Mouse (Mus musculus) midbrain, embryonic 15.5 days (tissue): ENCODE data around the gene Kdm2b. TPM values are rescaled to one million over a fixed set of nuclear protein-coding genes. Genes with fewer than 3 reads are reported as not detected.

Experiments
- ATAC-seq: fragments of 200-750 bp; cut with Nextera tagmentation; replicated peaks from 2 replicates; pipeline ENCODE4 v1.8.0; 2017; ENCODE audit warnings: moderate TSS enrichment
- H3K27ac ChIP-seq: fragments of 300-500 bp; sonication (generic); 2 replicates; pipeline ENCODE4 v1.5.1; 2015; ENCODE audit warnings: mild to moderate bottlenecking, inconsistent platforms
- H3K27me3 ChIP-seq: fragments of 300-500 bp; sonication (generic); replicated peaks from 2 replicates; pipeline ENCODE4 v1.6.1; 2015; ENCODE audit warnings: inconsistent platforms
- H3K36me3 ChIP-seq: fragments of 300-500 bp; sonication (generic); replicated peaks from 2 replicates; pipeline ENCODE4 v1.6.1; 2015; ENCODE audit warnings: inconsistent platforms
- H3K4me1 ChIP-seq: fragments of 300-500 bp; sonication (generic); 2 replicates; pipeline ENCODE4 v1.6.1; 2015; ENCODE audit warnings: inconsistent platforms
- H3K4me2 ChIP-seq: fragments of 300-500 bp; sonication (generic); 2 replicates; pipeline ENCODE4 v1.6.1; 2015; ENCODE audit warnings: inconsistent platforms, mild to moderate bottlenecking, moderate library complexity
- H3K4me3 ChIP-seq: fragments of 300-500 bp; sonication (generic); 2 replicates; pipeline ENCODE4 v1.5.1; 2015; ENCODE audit warnings: mild to moderate bottlenecking, inconsistent platforms
- H3K9ac ChIP-seq: fragments of 300-500 bp; sonication (generic); 2 replicates; pipeline ENCODE4 v1.6.1; 2015; ENCODE audit warnings: mild to moderate bottlenecking, inconsistent platforms
- H3K9me3 ChIP-seq: fragments of 300-500 bp; sonication (generic); 2 replicates; pipeline ENCODE4 v1.6.1; 2016; ENCODE audit warnings: inconsistent platforms
- WGBS: fragments of 180-500 bp; shearing (Covaris S2); methylation state at CpG from one replicate; pipeline ENCODE4 v1.1.7; 2015; ENCODE audit warnings: mixed read lengths; 5-methylcytosine and 5-hydroxymethylcytosine counted together
- polyA plus RNA-seq: library from polyadenylated mRNA; unstranded; fragments of >200 nt; fragmentation: Nextera tagmentation; extraction: Ambion mirVana; gene quantifications from 2 replicates; pipeline ENCODE4 v1.2.1, GENCODE M21; 2015

Kdm2b gene
- polyA plus RNA-seq, 1 experiment from 2014 or later, result 123 TPM

- no peak overlapping the region for H3K4me3 ChIP-seq
- ATAC-seq, result no peak
- no peak overlapping the region for H3K9ac ChIP-seq
- no peaks in the 10 kb centered on the region for H3K36me3 ChIP-seq
- no peak overlapping the region for H3K4me2 ChIP-seq
- no peak overlapping the region for H3K27ac ChIP-seq
- no peaks in the 10 kb centered on the region for H3K27me3 ChIP-seq
- H3K4me1 ChIP-seq, result no peaks in the 10 kb centered on the region
- no peaks in the 10 kb centered on the region for H3K9me3 ChIP-seq
- WGBS, result 71% methylated on average over 7 of the region's 7 CpGs
Measured at GRCm38 (mm10) chr5:123008877-123009493, 19.4 kb upstream of the Kdm2b start.

GRCm38 (mm10) chr5:123005716-123006592 is 16.3 kb upstream of the Kdm2b start:
- Histone ChIP-seq H3K9ac (no peak overlapping the region), H3K27ac (peak overlapping the region; percentile 39; the same call in 1 of the 2 replicates)
- no peak for ATAC-seq

DNA sequence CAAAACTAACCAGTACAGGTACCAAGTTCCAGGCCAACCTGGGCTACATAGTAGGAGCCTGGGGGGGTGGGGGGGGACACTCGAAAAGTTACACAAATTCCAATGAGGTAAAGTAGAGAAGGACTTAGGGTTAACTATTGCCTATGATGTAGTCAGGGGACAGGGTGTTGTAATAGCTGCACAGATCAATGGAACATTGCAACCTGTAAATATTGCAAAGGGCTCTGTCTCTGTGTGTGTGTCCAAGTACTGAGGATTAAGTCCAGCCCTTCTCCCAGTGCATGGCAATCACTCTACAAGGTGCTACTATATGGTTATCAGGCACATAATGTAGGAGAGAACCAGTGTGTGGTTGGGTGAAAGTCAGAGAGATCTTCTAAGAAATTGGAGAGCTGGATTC is 11.3 kb upstream of the Kdm2b start:
- no peak overlapping the region for H3K4me2 ChIP-seq
- H3K36me3 ChIP-seq, result no peaks in the 10 kb centered on the region
- no peak overlapping the region for H3K4me3 ChIP-seq
- no peaks in the 10 kb centered on the region for H3K4me1 ChIP-seq
- WGBS, result 68% methylated on average over 1 of the region's 1 CpGs
- H3K27me3 ChIP-seq, result 0 out of 2 replicates have a peak, but pooled peaks cover 2% of the 10 kb centered on the region
- no peak overlapping the region for H3K27ac ChIP-seq
- no peak overlapping the region for H3K9ac ChIP-seq
- H3K9me3 ChIP-seq, result no peaks in the 10 kb centered on the region
- ATAC-seq, result no peak

More at GRCm38 (mm10) chr5:123005716-123006592, 16.3 kb upstream of the Kdm2b start:
- peak overlapping the region; percentile 20; the same call in 1 of the 2 replicates for H3K4me2 ChIP-seq
- no peaks in the 10 kb centered on the region for H3K36me3 ChIP-seq
- H3K27me3 ChIP-seq, result 0 out of 2 replicates have a peak, but pooled peaks cover 2% of the 10 kb centered on the region
- H3K4me3 ChIP-seq, result no peak overlapping the region
- 56% methylated on average over 19 of the region's 19 CpGs for WGBS
- no peaks in the 10 kb centered on the region for H3K4me1 ChIP-seq
- H3K9me3 ChIP-seq, result no peaks in the 10 kb centered on the region

- no peaks in the 10 kb centered on the region for H3K27me3 ChIP-seq
- 86% methylated on average over 18 of the region's 18 CpGs for WGBS
- no peak overlapping the region for H3K9ac ChIP-seq
- no peak overlapping the region for H3K4me3 ChIP-seq
- no peak overlapping the region for H3K27ac ChIP-seq
- H3K36me3 ChIP-seq, result no peaks in the 10 kb centered on the region
- no peak for ATAC-seq
- no peaks in the 10 kb centered on the region for H3K4me1 ChIP-seq
- H3K4me2 ChIP-seq, result no peak overlapping the region
- H3K9me3 ChIP-seq, result no peaks in the 10 kb centered on the region
Measured at GRCm38 (mm10) chr5:122997205-122998204, 7.9 kb upstream of the Kdm2b start.

DNA sequence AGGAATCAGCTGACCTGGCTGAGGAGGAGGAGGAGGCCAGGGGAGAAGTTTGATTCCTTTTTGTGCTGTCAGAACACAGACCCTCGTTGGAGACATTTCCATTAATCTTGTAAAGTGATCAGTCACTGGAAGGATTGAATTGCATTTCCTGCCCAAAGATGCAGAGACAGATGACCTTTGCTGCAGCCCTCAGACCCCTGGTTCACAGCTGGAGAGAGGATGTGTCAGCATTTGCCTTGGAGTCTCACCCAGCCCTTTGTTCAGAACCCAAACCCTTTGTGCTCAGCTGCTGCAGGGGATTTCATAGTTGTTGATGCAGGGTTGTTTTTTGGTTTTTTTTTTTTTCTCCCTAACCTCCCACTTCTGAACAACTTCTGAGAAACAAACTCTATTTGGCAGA is 5.3 kb upstream of the Kdm2b start:
- WGBS, result 0% methylated on average over 1 of the region's 1 CpGs
- Histone ChIP-seq H3K4me1 (peaks cover 17% of the 10 kb centered on the region), H3K27ac (no peak overlapping the region), H3K4me2 (no peak overlapping the region), H3K9ac (no peak overlapping the region), H3K36me3 (no peaks in the 10 kb centered on the region), H3K27me3 (no peaks in the 10 kb centered on the region), H3K9me3 (no peaks in the 10 kb centered on the region), H3K4me3 (no peak overlapping the region)
- no peak for ATAC-seq

DNA sequence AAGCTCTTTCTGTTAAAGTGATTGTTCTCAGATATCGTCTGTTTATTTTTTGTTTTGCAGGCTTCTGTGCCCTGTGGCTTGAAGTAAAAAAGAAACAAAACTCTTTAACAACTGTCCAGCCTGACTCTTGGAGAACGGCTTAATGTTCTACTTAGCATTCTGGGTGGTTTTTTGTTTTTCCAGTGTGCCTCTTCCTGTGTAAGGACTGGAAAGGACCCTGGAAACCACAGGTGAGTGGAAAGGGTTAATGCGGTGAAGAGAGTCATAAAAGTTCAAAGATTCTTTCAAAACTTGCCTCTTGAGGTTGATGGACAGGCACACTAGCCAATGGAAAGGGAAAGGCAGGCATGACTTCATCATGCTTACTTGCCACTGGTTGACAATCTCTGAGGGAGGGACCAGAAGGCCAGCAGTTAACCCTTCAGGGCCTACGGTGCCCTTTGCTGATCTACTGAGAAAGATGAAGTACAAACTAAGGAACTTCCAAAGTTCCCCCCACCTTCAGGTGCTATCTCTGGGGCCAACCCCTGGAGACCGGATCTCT is 4.8 kb upstream of the Kdm2b start:
- Histone ChIP-seq H3K27ac (no peak overlapping the region), H3K4me2 (no peak overlapping the region), H3K27me3 (no peaks in the 10 kb centered on the region), H3K36me3 (no peaks in the 10 kb centered on the region), H3K9me3 (no peaks in the 10 kb centered on the region), H3K4me3 (no peak overlapping the region), H3K9ac (no peak overlapping the region), H3K4me1 (peaks cover 22% of the 10 kb centered on the region)
- ATAC-seq, result peak; percentile 80
- 8% methylated on average over 5 of the region's 5 CpGs for WGBS

GRCm38 (mm10) chr5:122993811-122994210 is 4.2 kb upstream of the Kdm2b start:
- H3K9me3 ChIP-seq, result no peaks in the 10 kb centered on the region
- no peaks in the 10 kb centered on the region for H3K36me3 ChIP-seq
- peaks cover 24% of the 10 kb centered on the region for H3K4me1 ChIP-seq
- no peak overlapping the region for H3K9ac ChIP-seq
- ATAC-seq, result no peak
- H3K4me2 ChIP-seq, result no peak overlapping the region
- no peaks in the 10 kb centered on the region for H3K27me3 ChIP-seq
- no peak overlapping the region for H3K27ac ChIP-seq
- H3K4me3 ChIP-seq, result no peak overlapping the region
- WGBS, result 56% methylated on average over 2 of the region's 2 CpGs

DNA sequence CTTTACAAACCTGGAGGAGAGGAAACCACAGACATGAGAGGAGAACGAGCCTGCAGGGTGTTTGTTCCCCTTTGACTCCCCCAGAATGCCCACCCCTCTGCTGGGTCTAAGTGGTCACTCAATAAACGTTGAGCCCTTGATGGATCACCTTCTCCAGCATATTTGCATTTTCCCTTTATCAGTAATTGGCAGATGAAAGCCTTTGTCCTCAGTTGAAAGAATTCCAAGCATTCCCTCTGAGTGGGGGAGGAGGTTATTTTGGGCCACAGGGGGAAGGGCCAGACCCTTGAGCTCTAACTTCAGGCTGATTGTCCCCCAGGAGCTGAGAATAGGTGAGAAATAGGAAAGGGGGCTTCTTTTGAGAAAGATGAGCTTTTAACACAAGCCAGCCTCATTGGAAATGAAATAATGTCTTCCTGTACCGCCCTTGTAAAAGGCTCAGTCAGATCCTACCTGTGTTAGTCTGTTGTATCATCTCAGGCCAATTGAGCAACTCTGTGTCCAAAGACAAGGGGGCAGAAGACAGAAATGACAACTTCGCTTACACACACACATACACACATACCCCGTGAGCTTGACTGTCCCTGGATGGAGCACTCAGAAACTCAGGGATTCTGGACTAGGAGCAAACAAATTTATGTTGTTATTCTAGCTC is 1.9 kb upstream of the Kdm2b start:
- H3K4me1 ChIP-seq, result peaks cover 40% of the 10 kb centered on the region
- H3K27me3 ChIP-seq, result no peaks in the 10 kb centered on the region
- H3K9me3 ChIP-seq, result no peaks in the 10 kb centered on the region
- ATAC-seq, result no peak
- no peaks in the 10 kb centered on the region for H3K36me3 ChIP-seq
- no peak overlapping the region for H3K27ac ChIP-seq
- H3K4me3 ChIP-seq, result no peak overlapping the region
- peak overlapping the region; percentile 97; the same call in 1 of the 2 replicates for H3K4me2 ChIP-seq
- no peak overlapping the region for H3K9ac ChIP-seq
- WGBS, result 26% methylated on average over 5 of the region's 5 CpGs

- Histone ChIP-seq H3K4me3 (peak overlapping the region; percentile 73), H3K4me1 (peaks cover 46% of the 10 kb centered on the region), H3K36me3 (no peaks in the 10 kb centered on the region), H3K9me3 (no peaks in the 10 kb centered on the region), H3K27ac (no peak overlapping the region), H3K9ac (no peak overlapping the region), H3K27me3 (no peaks in the 10 kb centered on the region), H3K4me2 (peak overlapping the region; percentile 97)
- WGBS, result 12% methylated on average over 16 of the region's 16 CpGs
- no peak for ATAC-seq
Measured at GRCm38 (mm10) chr5:122990411-122991160, 963 bp upstream of the Kdm2b start.

DNA sequence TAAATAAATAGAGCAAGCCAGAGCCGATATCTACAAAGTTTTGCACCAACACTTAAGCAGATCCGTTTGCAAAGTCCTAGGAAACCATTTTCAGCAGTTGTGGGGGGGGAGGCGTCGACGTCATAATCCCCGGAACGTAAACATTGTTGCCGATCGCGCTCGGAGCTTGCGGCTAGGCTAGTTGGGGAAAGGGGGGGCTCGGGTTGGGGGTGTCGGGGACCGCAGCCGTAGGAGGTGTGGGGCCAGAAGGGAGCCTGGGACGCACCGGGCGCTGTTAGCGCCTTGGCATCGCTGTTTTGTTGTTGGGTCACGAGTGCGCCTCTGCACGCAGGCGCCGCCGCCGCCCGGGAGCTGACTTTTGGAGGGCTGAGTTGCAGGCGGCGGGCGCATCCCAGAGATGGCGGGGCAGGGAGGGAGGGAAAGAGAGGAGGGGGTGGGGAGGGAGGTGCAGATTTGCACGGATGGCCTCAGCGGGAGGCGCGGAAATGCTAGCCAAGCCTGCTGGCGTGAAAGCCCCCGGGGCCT is 560 bp downstream of the Kdm2b start:
- Histone ChIP-seq H3K36me3 (no peaks in the 10 kb centered on the region), H3K4me2 (peak overlapping the region; percentile 97), H3K27ac (peak overlapping the region; percentile 79), H3K4me3 (peak overlapping the region; percentile 73), H3K9me3 (no peaks in the 10 kb centered on the region), H3K4me1 (peaks cover 57% of the 10 kb centered on the region), H3K9ac (peak overlapping the region; percentile 54), H3K27me3 (no peaks in the 10 kb centered on the region)
- WGBS, result under 1% methylated on average over 39 of the region's 39 CpGs
- peak; percentile 66 for ATAC-seq
